Mouse (Mus musculus) embryonic facial prominence, embryonic 11.5 days (tissue): ENCODE measurements around the gene Chmp6. TPM values are rescaled to one million over a fixed set of nuclear protein-coding genes. Genes with fewer than 3 reads are reported as not detected.

Experiments used
- ATAC-seq: fragments of 200-750 bp; cut with Nextera tagmentation; replicated peaks from 2 replicates; pipeline ENCODE4 v1.8.0; 2017; ENCODE audit warnings: low read depth; ENCODE audit not compliant: insufficient number of reproducible peaks, low FRiP score, low TSS enrichment
- DNase-seq: peaks from one replicate; pipeline ENCODE4 v3.0.0-alpha.2; 2015; ENCODE audit warnings: low spot score
- H3K27ac ChIP-seq: fragments of 300-500 bp; sonication (generic); replicated peaks from 2 replicates; pipeline ENCODE4 v1.5.1; 2014; ENCODE audit warnings: mild to moderate bottlenecking, low read depth, low read length, control low read depth
- H3K27me3 ChIP-seq: fragments of 300-500 bp; sonication (generic); 2 replicates; pipeline ENCODE4 v1.6.1; 2014; ENCODE audit warnings: mild to moderate bottlenecking, low read length, moderate library complexity, mixed read lengths; ENCODE audit not compliant: control insufficient read depth, insufficient read depth
- H3K36me3 ChIP-seq: fragments of 300-500 bp; sonication (generic); replicated peaks from 2 replicates; pipeline ENCODE4 v1.6.1; 2014; ENCODE audit warnings: low read depth, mild to moderate bottlenecking, low read length, moderate library complexity, mixed read lengths; ENCODE audit not compliant: control insufficient read depth, insufficient read depth
- H3K4me1 ChIP-seq: fragments of 300-500 bp; sonication (generic); 2 replicates; pipeline ENCODE4 v1.6.1; 2014; ENCODE audit warnings: low read length, mixed read lengths; ENCODE audit not compliant: control insufficient read depth, insufficient read depth
- H3K4me2 ChIP-seq: fragments of 300-500 bp; sonication (generic); 2 replicates; pipeline ENCODE4 v1.6.1; 2014; ENCODE audit warnings: low read depth, mild to moderate bottlenecking, control low read depth, low read length, moderate library complexity
- H3K4me3 ChIP-seq: fragments of 300-500 bp; sonication (generic); 2 replicates; pipeline ENCODE4 v1.5.1; 2014; ENCODE audit warnings: low read depth, low read length, control low read depth
- H3K9ac ChIP-seq: fragments of 300-500 bp; sonication (generic); replicated peaks from 2 replicates; pipeline ENCODE4 v1.6.1; 2014; ENCODE audit warnings: mild to moderate bottlenecking, control low read depth, low read length
- H3K9me3 ChIP-seq: fragments of 300-500 bp; sonication (generic); replicated peaks from 2 replicates; pipeline ENCODE4 v1.6.1; 2016; ENCODE audit warnings: mild to moderate bottlenecking, low read length, inconsistent platforms, mixed read lengths; ENCODE audit not compliant: control insufficient read depth
- WGBS: fragments of 180-500 bp; shearing (Covaris S2); extraction: QIAGEN DNeasy Blood & Tissue Kit; methylation state at CpG from one replicate; pipeline ENCODE4 v1.1.7; 2014; 5-methylcytosine and 5-hydroxymethylcytosine counted together
- polyA plus RNA-seq: library from polyadenylated mRNA; unstranded; fragments of >200 nt; fragmentation: Nextera tagmentation; extraction: Ambion mirVana; gene quantifications from 2 replicates; pipeline ENCODE4 v1.2.1, GENCODE M21; 2014

The Chmp6 gene
- polyA plus RNA-seq, 1 experiment from 2014 or later: 93.8 TPM

DNA sequence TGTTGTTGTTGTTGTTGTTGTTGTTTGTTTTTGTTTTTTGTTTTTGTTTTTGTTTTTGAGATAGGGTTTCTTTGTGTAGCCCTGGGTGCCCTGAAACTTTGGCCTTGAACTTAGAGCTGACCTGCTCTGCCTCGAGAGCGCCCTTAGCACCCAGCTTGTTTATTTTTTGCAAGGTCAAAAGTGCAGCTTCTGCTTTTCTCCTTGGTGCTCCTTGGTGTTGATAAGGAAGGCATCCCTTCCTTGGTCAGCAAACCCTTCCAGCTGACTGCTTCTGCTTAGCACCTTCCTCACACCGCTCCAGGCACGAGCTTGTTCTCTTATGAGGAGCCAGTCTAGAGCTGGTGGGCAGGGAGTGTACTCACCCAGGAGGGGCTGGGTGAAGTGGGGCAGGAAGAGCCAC lies 41.0 kb downstream of the Chmp6 start:
- WGBS: 76% methylated on average over 4 of the region's 4 CpGs
- Histone ChIP-seq H3K9ac (no peak overlapping the region), H3K27me3 (no peaks in the 10 kb centered on the region), H3K4me3 (no peak overlapping the region), H3K36me3 (no peaks in the 10 kb centered on the region), H3K4me1 (no peaks in the 10 kb centered on the region), H3K9me3 (no peaks in the 10 kb centered on the region), H3K4me2 (no peak overlapping the region), H3K27ac (no peak overlapping the region)
- DNase-seq (no peak), ATAC-seq (no peak)

DNA sequence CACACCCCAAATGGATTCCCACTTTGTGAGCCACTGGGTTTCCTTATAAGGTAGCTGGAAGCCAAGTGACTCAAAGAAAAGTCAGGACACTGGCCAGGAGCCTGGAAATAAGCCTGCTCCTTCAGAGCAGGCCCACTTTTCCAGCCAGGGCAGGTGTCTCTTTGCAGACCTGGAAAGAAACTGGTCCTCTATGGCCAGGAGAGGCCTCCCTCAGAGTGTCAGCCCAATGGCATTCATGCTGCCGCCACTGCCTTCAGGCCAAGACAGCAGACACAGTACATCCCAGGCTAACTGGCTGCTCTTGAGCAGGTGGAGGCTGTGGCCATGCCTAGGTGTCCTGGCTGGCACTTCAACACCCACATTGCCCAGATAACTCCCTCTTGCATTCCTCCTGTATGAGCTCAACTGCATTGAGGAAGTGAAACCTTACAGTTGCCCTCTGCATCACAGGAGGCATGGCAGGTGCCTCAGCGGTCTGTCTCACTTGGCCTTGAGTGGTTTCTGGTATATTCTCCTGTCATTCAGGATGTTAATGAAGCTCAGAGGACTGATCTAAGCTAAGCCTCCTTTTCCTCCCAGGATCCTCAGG lies 41.6 kb downstream of the Chmp6 start:
- no peak for DNase-seq
- Histone ChIP-seq H3K36me3 (no peaks in the 10 kb centered on the region), H3K9ac (no peak overlapping the region), H3K4me3 (no peak overlapping the region), H3K27ac (no peak overlapping the region), H3K27me3 (no peaks in the 10 kb centered on the region), H3K4me1 (no peaks in the 10 kb centered on the region), H3K9me3 (no peaks in the 10 kb centered on the region), H3K4me2 (no peak overlapping the region)
- ATAC-seq: no peak
- 76% methylated on average over 2 of the region's 2 CpGs for WGBS

DNA sequence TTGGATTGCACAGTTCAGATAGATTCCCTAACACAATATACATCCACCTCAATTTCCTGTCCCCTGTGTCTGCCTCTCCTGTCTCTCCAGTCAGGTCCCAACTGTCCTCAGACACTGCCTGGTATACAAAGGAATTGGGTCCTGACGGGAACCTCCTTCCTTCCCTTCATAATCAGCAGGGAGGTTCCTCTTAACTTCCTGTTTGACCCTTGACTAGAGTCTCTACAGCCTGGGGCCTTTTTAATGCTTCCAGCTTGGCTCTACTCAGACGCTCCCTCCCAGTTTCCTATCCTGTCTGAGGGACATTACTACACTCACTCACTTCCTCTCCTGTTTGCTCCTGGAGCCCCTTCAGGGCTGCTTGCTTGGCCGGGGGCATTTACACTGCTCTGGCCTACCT lies 42.2 kb downstream of the Chmp6 start:
- H3K4me1 ChIP-seq: no peaks in the 10 kb centered on the region
- H3K4me2 ChIP-seq: no peak overlapping the region
- H3K4me3 ChIP-seq: no peak overlapping the region
- H3K9ac ChIP-seq: no peak overlapping the region
- no peak overlapping the region for H3K27ac ChIP-seq
- DNase-seq (no peak), ATAC-seq (no peak)
- no peaks in the 10 kb centered on the region for H3K9me3 ChIP-seq
- no peaks in the 10 kb centered on the region for H3K27me3 ChIP-seq
- 40% methylated on average over 3 of the region's 3 CpGs for WGBS
- H3K36me3 ChIP-seq: no peaks in the 10 kb centered on the region

DNA sequence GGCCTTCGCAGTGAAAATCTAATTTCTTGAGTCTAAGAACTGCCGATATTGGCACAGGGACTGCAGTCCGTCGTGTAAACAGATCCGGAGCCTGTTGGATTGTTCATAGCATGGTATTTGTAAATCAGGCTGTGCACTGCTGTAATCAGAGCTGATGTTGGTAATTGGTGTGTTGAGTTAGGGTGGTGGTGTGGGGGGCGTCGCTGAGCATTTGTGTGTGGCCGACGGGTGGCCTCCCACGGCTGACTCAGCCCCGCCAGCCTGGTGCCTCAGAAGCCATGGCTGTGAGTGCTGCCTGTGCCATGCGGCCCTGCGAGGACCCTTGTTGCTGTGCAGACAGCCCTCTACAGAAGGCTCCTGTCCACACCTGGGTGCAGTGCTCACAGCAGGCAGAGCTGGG lies 43.3 kb downstream of the Chmp6 start:
- Histone ChIP-seq H3K9me3 (no peaks in the 10 kb centered on the region), H3K27ac (no peak overlapping the region), H3K27me3 (no peaks in the 10 kb centered on the region), H3K4me2 (no peak overlapping the region), H3K4me3 (no peak overlapping the region), H3K36me3 (no peaks in the 10 kb centered on the region), H3K4me1 (no peaks in the 10 kb centered on the region), H3K9ac (no peak overlapping the region)
- 81% methylated on average over 13 of the region's 13 CpGs for WGBS
- no peak for DNase-seq
- no peak for ATAC-seq

DNA sequence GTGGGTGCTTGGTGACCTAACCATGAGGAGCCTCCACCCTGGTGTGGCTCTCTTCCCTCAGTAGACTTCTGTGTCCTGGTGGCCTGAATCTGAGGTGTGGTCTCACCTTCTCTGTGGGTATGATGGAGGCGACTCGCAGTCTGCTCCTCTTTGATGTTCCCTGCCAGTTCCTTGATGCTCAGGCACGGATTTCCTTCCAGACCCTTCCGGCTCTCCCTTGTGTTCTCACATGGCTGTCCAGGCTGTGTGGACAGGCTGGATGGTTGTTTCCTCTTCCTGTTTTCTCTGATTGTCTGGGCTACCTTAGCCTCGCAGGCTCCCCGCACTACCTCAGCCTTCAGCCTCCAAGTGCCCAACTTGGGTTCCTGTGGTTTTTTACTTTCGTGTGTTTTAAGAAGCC lies 45.6 kb downstream of the Chmp6 start:
- ATAC-seq (no peak), DNase-seq (no peak)
- WGBS: 79% methylated on average over 7 of the region's 7 CpGs
- Histone ChIP-seq H3K4me3 (no peak overlapping the region), H3K36me3 (no peaks in the 10 kb centered on the region), H3K27me3 (no peaks in the 10 kb centered on the region), H3K4me1 (no peaks in the 10 kb centered on the region), H3K9me3 (no peaks in the 10 kb centered on the region), H3K4me2 (no peak overlapping the region), H3K9ac (no peak overlapping the region), H3K27ac (no peak overlapping the region)

DNA sequence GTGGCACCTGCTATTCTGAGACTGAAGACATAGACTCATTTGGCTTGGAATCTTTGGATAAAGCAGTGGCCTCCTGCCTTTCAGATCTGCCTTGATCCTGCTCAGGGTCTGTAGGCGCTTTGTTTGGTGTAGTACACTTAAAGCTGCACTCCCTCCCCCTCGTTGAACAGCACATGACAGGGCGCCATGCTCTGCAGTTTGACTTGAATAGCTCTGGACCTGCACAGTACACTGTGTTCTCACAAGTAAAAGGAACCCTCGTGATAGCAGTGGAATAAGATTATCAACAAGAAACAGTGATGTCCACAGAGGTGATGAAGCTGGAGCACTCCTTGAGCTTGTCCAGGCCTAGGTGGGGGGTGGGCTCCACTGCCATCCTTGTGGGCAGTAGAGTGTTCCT lies 46.5 kb downstream of the Chmp6 start:
- no peak overlapping the region for H3K9ac ChIP-seq
- no peaks in the 10 kb centered on the region for H3K4me1 ChIP-seq
- no peaks in the 10 kb centered on the region for H3K36me3 ChIP-seq
- WGBS: 83% methylated on average over 4 of the region's 4 CpGs
- no peaks in the 10 kb centered on the region for H3K9me3 ChIP-seq
- no peaks in the 10 kb centered on the region for H3K27me3 ChIP-seq
- ATAC-seq: no peak
- H3K4me2 ChIP-seq: no peak overlapping the region
- DNase-seq: no peak
- no peak overlapping the region for H3K27ac ChIP-seq
- no peak overlapping the region for H3K4me3 ChIP-seq

DNA sequence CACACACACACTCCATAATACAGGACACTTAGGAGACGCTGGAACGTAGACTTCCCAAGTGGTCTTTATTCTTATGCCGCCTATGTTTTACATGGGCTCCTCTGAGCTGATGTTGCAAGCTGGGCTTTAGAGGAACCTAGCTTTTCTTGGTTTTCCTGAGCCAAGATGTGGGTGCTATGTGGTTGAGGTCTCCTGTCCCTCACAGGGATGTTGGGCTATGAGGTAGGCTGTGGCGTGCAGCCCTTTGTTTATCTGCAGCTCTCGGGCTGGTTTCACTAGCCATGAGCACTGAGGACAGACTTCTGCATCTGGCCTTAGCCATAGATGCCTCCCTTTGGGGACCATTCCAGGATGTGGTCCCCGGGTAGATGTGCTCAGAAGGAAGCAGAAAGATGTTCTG lies 47.4 kb downstream of the Chmp6 start:
- ATAC-seq (no peak), DNase-seq (no peak)
- 85% methylated on average over 6 of the region's 6 CpGs for WGBS
- no peaks in the 10 kb centered on the region for H3K36me3 ChIP-seq
- no peaks in the 10 kb centered on the region for H3K27me3 ChIP-seq
- no peak overlapping the region for H3K4me3 ChIP-seq
- H3K9me3 ChIP-seq: no peaks in the 10 kb centered on the region
- H3K27ac ChIP-seq: no peak overlapping the region
- H3K9ac ChIP-seq: no peak overlapping the region
- no peak overlapping the region for H3K4me2 ChIP-seq
- H3K4me1 ChIP-seq: no peaks in the 10 kb centered on the region

DNA sequence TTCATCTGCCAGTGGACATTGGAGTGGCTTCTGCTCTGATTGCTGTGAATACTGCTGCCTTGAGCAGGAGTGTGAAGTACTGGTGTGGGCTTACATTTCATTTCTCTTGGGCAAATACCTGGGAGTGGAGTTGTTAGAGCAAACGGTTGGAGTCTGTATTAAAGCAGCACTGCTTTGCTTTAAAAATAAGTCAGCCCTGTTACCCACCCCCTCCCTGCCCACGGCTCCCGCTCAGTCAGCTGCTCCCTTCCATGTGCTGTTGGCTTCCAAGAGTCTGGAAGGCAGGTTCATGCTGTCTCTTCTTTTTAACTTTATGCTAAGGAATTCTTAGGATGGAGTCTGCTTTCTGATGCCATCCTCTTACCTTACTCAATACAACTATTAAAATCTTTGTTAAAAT lies 48.3 kb downstream of the Chmp6 start:
- no peak for ATAC-seq
- H3K9ac ChIP-seq: no peak overlapping the region
- no peak overlapping the region for H3K4me3 ChIP-seq
- no peaks in the 10 kb centered on the region for H3K27me3 ChIP-seq
- no peak overlapping the region for H3K27ac ChIP-seq
- no peaks in the 10 kb centered on the region for H3K9me3 ChIP-seq
- DNase-seq: no peak
- no peaks in the 10 kb centered on the region for H3K36me3 ChIP-seq
- H3K4me1 ChIP-seq: no peaks in the 10 kb centered on the region
- H3K4me2 ChIP-seq: no peak overlapping the region
- WGBS: 81% methylated on average over 3 of the region's 3 CpGs
